Mouse (Mus musculus): ENCODE results near the gene Sfxn3.

GRCm38 (mm10) chr19:45015518-45016281, 31.6 kb upstream of the Sfxn3 start:
- TF ChIP-seq CTCF (conservative IDR thresholded peaks at IDR 0.05; ENCODE audit: low read length) = no peak
- TF ChIP-seq NANOG (IDR thresholded peaks at IDR 0.05; ENCODE audit: borderline replicate concordance, low read length) = no peak
